Mouse (Mus musculus) testis, adult 2 months (tissue): ENCODE data around the gene Tmem267.

Experiments
- CTCF ChIP-seq: fragments of 200-500 bp; IDR thresholded peaks from 2 replicates; pipeline ENCODE4 v1.5.1; 2012; ENCODE audit warnings: low read depth, mild to moderate bottlenecking, inconsistent platforms, low read length, moderate library complexity; ENCODE audit not compliant: control insufficient read depth, insufficient read depth, insufficient replicate concordance
- POLR2A ChIP-seq: fragments of 200-500 bp; IDR thresholded peaks from 2 replicates; pipeline ENCODE4 v1.6.1; 2012; ENCODE audit warnings: low read depth, mild to moderate bottlenecking, inconsistent platforms, low read length, moderate library complexity; ENCODE audit not compliant: control insufficient read depth

- TF ChIP-seq CTCF, result no peak
- TF ChIP-seq POLR2A, result no peak
Observed at GRCm38 (mm10) chr13:119640504-119640903, 152.7 kb downstream of the Tmem267 start.
